Mouse (Mus musculus) stomach, postnatal 0 days (tissue): ENCODE data around the gene Rbpms2.

Source experiments
- CTCF ChIP-seq: IDR thresholded peaks from 2 replicates; pipeline ENCODE4 v1.5.1; 2016; ENCODE audit warnings: antibody characterized with exemption, low read depth, mild to moderate bottlenecking, moderate library complexity
- EP300 ChIP-seq: optimal IDR thresholded peaks from 2 replicates; pipeline ENCODE3; 2016; ENCODE audit warnings: antibody characterized with exemption

GRCm38 (mm10) chr9:65648730-65649129 is 19.3 kb downstream of the Rbpms2 start:
- no peak for TF ChIP-seq CTCF
- no peak for TF ChIP-seq EP300
